Mouse (Mus musculus): ENCODE data around the gene Nsd1. TPM values are rescaled to one million over a fixed set of nuclear protein-coding genes. Genes with fewer than 3 reads are reported as not detected.

Gene Nsd1
- polyA plus RNA-seq, 1 experiment from 2014 or later, result 52.3 TPM

GRCm38 (mm10) chr13:55327169-55327568 lies 117.6 kb downstream of the Nsd1 start:
- DNase-seq (ENCODE audit: low spot score), result no peak
- no peaks in the 10 kb centered on the region for H3K27me3 ChIP-seq (replicated peaks; ENCODE audit: control insufficient read depth, insufficient read depth, low read length)

GRCm38 (mm10) chr13:55327633-55328032 lies 118.1 kb downstream of the Nsd1 start:
- WGBS, result 50% methylated on average over 8 of the region's 8 CpGs
- peak overlapping the region; percentile 58 for H3K27ac ChIP-seq (ENCODE audit: low read depth, low read length)
- peak overlapping the region; percentile 85 for H3K4me2 ChIP-seq (ENCODE audit: low read length)
- H3K9me3 ChIP-seq (replicated peaks; ENCODE audit: control insufficient read depth, low read length), result no peaks in the 10 kb centered on the region
- H3K4me3 ChIP-seq (ENCODE audit: low read depth, low read length), result peak overlapping the region; percentile 56; the same call in 1 of the 2 replicates
- H3K36me3 ChIP-seq (ENCODE audit: control insufficient read depth, insufficient read depth, low read length), result peaks cover 39% of the 10 kb centered on the region
- no peaks in the 10 kb centered on the region for H3K27me3 ChIP-seq (replicated peaks; ENCODE audit: control insufficient read depth, insufficient read depth, low read length)
- no peak overlapping the region for H3K9ac ChIP-seq (ENCODE audit: low read length)
- H3K4me1 ChIP-seq (ENCODE audit: control insufficient read depth, insufficient read depth, low read length), result peaks cover 30% of the 10 kb centered on the region
- DNase-seq (ENCODE audit: low spot score), result peak; percentile 92
- peak; percentile 38; the same call in 1 of the 2 replicates for ATAC-seq

More at GRCm38 (mm10) chr13:55327169-55327568, 117.6 kb downstream of the Nsd1 start:
- Histone ChIP-seq H3K4me2 (ENCODE audit: low read length) (peak overlapping the region; percentile 28; the same call in 1 of the 2 replicates), H3K9ac (ENCODE audit: low read length) (peak overlapping the region; percentile 32; the same call in 1 of the 2 replicates), H3K4me1 (ENCODE audit: control insufficient read depth, insufficient read depth, low read length) (peaks cover 32% of the 10 kb centered on the region), H3K4me3 (ENCODE audit: low read depth, low read length) (no peak overlapping the region), H3K27ac (ENCODE audit: low read depth, low read length) (peak overlapping the region; percentile 58), H3K9me3 (replicated peaks; ENCODE audit: control insufficient read depth, low read length) (no peaks in the 10 kb centered on the region), H3K36me3 (ENCODE audit: control insufficient read depth, insufficient read depth, low read length) (peaks cover 39% of the 10 kb centered on the region)
- 0 out of 2 replicates have a peak, but pooled peaks have one; percentile 0 for ATAC-seq
- WGBS, result 55% methylated on average over 4 of the region's 4 CpGs

GRCm38 (mm10) chr13:55328171-55328570 lies 118.6 kb downstream of the Nsd1 start:
- no peak for ATAC-seq
- peaks cover 25% of the 10 kb centered on the region for H3K4me1 ChIP-seq (ENCODE audit: control insufficient read depth, insufficient read depth, low read length)
- no peak overlapping the region for H3K27ac ChIP-seq (ENCODE audit: low read depth, low read length)
- no peaks in the 10 kb centered on the region for H3K9me3 ChIP-seq (replicated peaks; ENCODE audit: control insufficient read depth, low read length)
- WGBS, result 86% methylated on average over 6 of the region's 6 CpGs
- H3K9ac ChIP-seq (ENCODE audit: low read length), result peak overlapping the region; percentile 72; the same call in 1 of the 2 replicates
- peaks cover 36% of the 10 kb centered on the region for H3K36me3 ChIP-seq (ENCODE audit: control insufficient read depth, insufficient read depth, low read length)
- H3K27me3 ChIP-seq (replicated peaks; ENCODE audit: control insufficient read depth, insufficient read depth, low read length), result no peaks in the 10 kb centered on the region
- peak overlapping the region; percentile 56 for H3K4me3 ChIP-seq (ENCODE audit: low read depth, low read length)
- peak overlapping the region; percentile 85 for H3K4me2 ChIP-seq (ENCODE audit: low read length)
- no peak for DNase-seq (ENCODE audit: low spot score)

- no peak for DNase-seq (ENCODE audit: low spot score)
Measured at GRCm38 (mm10) chr13:55328641-55329040, 119.1 kb downstream of the Nsd1 start.

GRCm38 (mm10) chr13:55329109-55329682 lies 119.6 kb downstream of the Nsd1 start:
- ATAC-seq (peak; percentile 41), DNase-seq (ENCODE audit: low spot score) (peak; percentile 71)
- Histone ChIP-seq H3K9me3 (replicated peaks; ENCODE audit: control insufficient read depth, low read length) (no peaks in the 10 kb centered on the region), H3K27me3 (replicated peaks; ENCODE audit: control insufficient read depth, insufficient read depth, low read length) (no peaks in the 10 kb centered on the region), H3K4me1 (ENCODE audit: control insufficient read depth, insufficient read depth, low read length) (peaks cover 23% of the 10 kb centered on the region), H3K27ac (ENCODE audit: low read depth, low read length) (peak overlapping the region; percentile 62; the same call in 1 of the 2 replicates), H3K9ac (ENCODE audit: low read length) (peak overlapping the region; percentile 72), H3K36me3 (ENCODE audit: control insufficient read depth, insufficient read depth, low read length) (peaks cover 26% of the 10 kb centered on the region), H3K4me3 (ENCODE audit: low read depth, low read length) (peak overlapping the region; percentile 56), H3K4me2 (ENCODE audit: low read length) (peak overlapping the region; percentile 85)
- under 1% methylated on average over 29 of the region's 29 CpGs for WGBS

More at GRCm38 (mm10) chr13:55328641-55329040, 119.1 kb downstream of the Nsd1 start:
- Histone ChIP-seq H3K27me3 (replicated peaks; ENCODE audit: control insufficient read depth, insufficient read depth, low read length) (no peaks in the 10 kb centered on the region), H3K4me2 (ENCODE audit: low read length) (peak overlapping the region; percentile 85), H3K4me3 (ENCODE audit: low read depth, low read length) (peak overlapping the region; percentile 56), H3K9ac (ENCODE audit: low read length) (peak overlapping the region; percentile 72), H3K36me3 (ENCODE audit: control insufficient read depth, insufficient read depth, low read length) (peaks cover 31% of the 10 kb centered on the region), H3K9me3 (replicated peaks; ENCODE audit: control insufficient read depth, low read length) (no peaks in the 10 kb centered on the region), H3K27ac (ENCODE audit: low read depth, low read length) (no peak overlapping the region), H3K4me1 (ENCODE audit: control insufficient read depth, insufficient read depth, low read length) (peaks cover 23% of the 10 kb centered on the region)
- 74% methylated on average over 4 of the region's 4 CpGs for WGBS
- ATAC-seq, result no peak

- peak within 1 kb of the TSS; percentile 85 for H3K27ac ChIP-seq (ENCODE audit: low read depth, low read length)
- no peaks in the 10 kb centered on the region for H3K9me3 ChIP-seq (replicated peaks; ENCODE audit: control insufficient read depth, low read length)
- H3K27me3 ChIP-seq (replicated peaks; ENCODE audit: control insufficient read depth, insufficient read depth, low read length), result no peaks in the 10 kb centered on the region
- peak; percentile 86 for ATAC-seq
- under 1% methylated on average over 77 of the region's 82 CpGs for WGBS
- peak; percentile 89 for DNase-seq (ENCODE audit: low spot score)
- H3K36me3 ChIP-seq (ENCODE audit: control insufficient read depth, insufficient read depth, low read length), result peaks cover 20% of the 10 kb centered on the region
- H3K4me2 ChIP-seq (ENCODE audit: low read length), result peak within 1 kb of the TSS; percentile 85
- peak within 1 kb of the TSS; percentile 56 for H3K4me3 ChIP-seq (ENCODE audit: low read depth, low read length)
- peak within 1 kb of the TSS; percentile 72 for H3K9ac ChIP-seq (ENCODE audit: low read length)
- peaks cover 23% of the 10 kb centered on the region for H3K4me1 ChIP-seq (ENCODE audit: control insufficient read depth, insufficient read depth, low read length)
Measured at GRCm38 (mm10) chr13:55329683-55330566, 120.3 kb downstream of the Nsd1 start, which contains the start of gene Mxd3. Gene Mxd3, minus strand, starts transcription at chr13:55329823.

- DNase-seq (ENCODE audit: low spot score) (no peak), ATAC-seq (no peak)
- H3K4me3 ChIP-seq (ENCODE audit: low read depth, low read length), result peak overlapping the region; percentile 56
- peaks cover 23% of the 10 kb centered on the region for H3K4me1 ChIP-seq (ENCODE audit: control insufficient read depth, insufficient read depth, low read length)
- peaks cover 11% of the 10 kb centered on the region for H3K36me3 ChIP-seq (ENCODE audit: control insufficient read depth, insufficient read depth, low read length)
- peak overlapping the region; percentile 72 for H3K9ac ChIP-seq (ENCODE audit: low read length)
- WGBS, result 58% methylated on average over 14 of the region's 14 CpGs
- no peaks in the 10 kb centered on the region for H3K9me3 ChIP-seq (replicated peaks; ENCODE audit: control insufficient read depth, low read length)
- peak overlapping the region; percentile 85 for H3K4me2 ChIP-seq (ENCODE audit: low read length)
- H3K27ac ChIP-seq (ENCODE audit: low read depth, low read length), result peak overlapping the region; percentile 85
- no peaks in the 10 kb centered on the region for H3K27me3 ChIP-seq (replicated peaks; ENCODE audit: control insufficient read depth, insufficient read depth, low read length)
Measured at GRCm38 (mm10) chr13:55330567-55331400, 121.2 kb downstream of the Nsd1 start.

GRCm38 (mm10) chr13:55332331-55332730 lies 122.7 kb downstream of the Nsd1 start:
- WGBS, result 83% methylated on average over 3 of the region's 3 CpGs
- DNase-seq (ENCODE audit: low spot score) (no peak), ATAC-seq (no peak)
- no peak overlapping the region for H3K27ac ChIP-seq (ENCODE audit: low read depth, low read length)
- H3K36me3 ChIP-seq (ENCODE audit: control insufficient read depth, insufficient read depth, low read length), result no peaks in the 10 kb centered on the region; the same call in 1 of the 2 replicates
- no peak overlapping the region for H3K9ac ChIP-seq (ENCODE audit: low read length)
- H3K27me3 ChIP-seq (replicated peaks; ENCODE audit: control insufficient read depth, insufficient read depth, low read length), result no peaks in the 10 kb centered on the region
- H3K9me3 ChIP-seq (replicated peaks; ENCODE audit: control insufficient read depth, low read length), result no peaks in the 10 kb centered on the region
- peaks cover 19% of the 10 kb centered on the region for H3K4me1 ChIP-seq (ENCODE audit: control insufficient read depth, insufficient read depth, low read length)
- H3K4me2 ChIP-seq (ENCODE audit: low read length), result no peak overlapping the region
- no peak overlapping the region for H3K4me3 ChIP-seq (ENCODE audit: low read depth, low read length)

Measured in forebrain, embryonic 14.5 days (tissue).